Mouse (Mus musculus): ENCODE data around the gene Camk2g. TPM values are rescaled to one million over a fixed set of nuclear protein-coding genes. Genes with fewer than 3 reads are reported as not detected.

The Camk2g gene
- polyA plus RNA-seq, 1 experiment, result 42.3 TPM

DNA sequence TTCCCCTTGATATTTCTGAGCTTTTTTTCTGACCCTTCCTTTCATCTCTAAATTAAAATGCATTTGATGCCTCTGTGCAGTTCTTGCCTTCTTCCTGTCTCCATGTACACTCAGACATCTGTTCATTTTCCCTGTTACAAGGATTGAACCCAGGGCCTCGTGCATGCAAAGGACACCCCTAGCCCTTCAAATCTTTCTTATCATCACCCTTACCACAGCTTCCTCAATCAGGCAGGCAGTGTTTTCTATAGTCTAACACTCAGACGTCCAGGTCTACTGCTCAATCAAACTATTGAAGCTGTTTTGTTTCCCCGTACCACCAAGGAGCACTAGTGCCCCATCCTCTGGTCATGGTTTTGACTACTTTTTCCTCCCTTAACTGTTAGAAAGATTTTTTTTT, 40.1 kb downstream of the Camk2g start:
- DNase-seq, result no peak
- no peak for TF ChIP-seq POLR2A (IDR thresholded peaks at IDR 0.05; ENCODE audit: control insufficient read depth, extremely low read depth, insufficient read depth, low read length, poor library complexity)
- TF ChIP-seq CTCF (IDR thresholded peaks at IDR 0.05; ENCODE audit: borderline replicate concordance, control insufficient read depth, extremely low read depth, insufficient read depth, low read length, poor library complexity), result no peak
- H3K27ac ChIP-seq (ENCODE audit: control insufficient read depth, insufficient read depth, low read length), result no peak overlapping the region
- H3K27me3 ChIP-seq (ENCODE audit: control insufficient read depth, insufficient read depth, low read length), result no peaks in the 10 kb centered on the region
- H3K4me1 ChIP-seq (replicated peaks; ENCODE audit: control insufficient read depth, insufficient read depth, low read length), result no peaks in the 10 kb centered on the region
- H3K4me3 ChIP-seq (ENCODE audit: control insufficient read depth, insufficient read depth, low read length), result no peak overlapping the region
- WGBS, result 67% methylated on average over 3 of the region's 3 CpGs
- peaks cover 11% of the 10 kb centered on the region for H3K36me3 ChIP-seq (ENCODE audit: control insufficient read depth, insufficient read depth, low read length)

DNA sequence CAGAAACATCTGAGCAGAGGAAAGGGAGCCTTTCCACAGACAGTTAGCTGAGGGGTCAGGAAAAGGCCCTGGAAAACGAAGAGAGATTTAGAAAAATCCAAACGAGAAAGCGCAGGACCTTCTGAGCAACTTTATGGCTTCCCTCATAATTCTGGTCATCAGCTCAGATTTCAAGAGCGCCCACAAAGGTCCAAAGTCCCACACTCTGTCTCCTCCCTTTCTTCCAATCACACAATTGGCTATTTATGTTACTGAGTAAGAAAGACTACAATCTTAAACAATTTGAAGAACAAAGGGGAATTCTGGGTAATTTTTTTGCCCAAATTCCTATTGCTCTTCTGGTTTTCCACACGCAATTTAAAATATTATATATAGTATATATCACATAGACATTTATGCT, 43.4 kb downstream of the Camk2g start:
- TF ChIP-seq CTCF (IDR thresholded peaks at IDR 0.05; ENCODE audit: borderline replicate concordance, control insufficient read depth, extremely low read depth, insufficient read depth, low read length, poor library complexity), result no peak
- TF ChIP-seq POLR2A (IDR thresholded peaks at IDR 0.05; ENCODE audit: control insufficient read depth, extremely low read depth, insufficient read depth, low read length, poor library complexity), result no peak
- Histone ChIP-seq H3K27me3 (ENCODE audit: control insufficient read depth, insufficient read depth, low read length) (no peaks in the 10 kb centered on the region), H3K27ac (ENCODE audit: control insufficient read depth, insufficient read depth, low read length) (no peak overlapping the region), H3K36me3 (ENCODE audit: control insufficient read depth, insufficient read depth, low read length) (no peaks in the 10 kb centered on the region; the same call in 1 of the 2 replicates), H3K4me1 (replicated peaks; ENCODE audit: control insufficient read depth, insufficient read depth, low read length) (no peaks in the 10 kb centered on the region), H3K4me3 (ENCODE audit: control insufficient read depth, insufficient read depth, low read length) (no peak overlapping the region)
- 94% methylated on average over 5 of the region's 5 CpGs for WGBS
- no peak for DNase-seq

DNA sequence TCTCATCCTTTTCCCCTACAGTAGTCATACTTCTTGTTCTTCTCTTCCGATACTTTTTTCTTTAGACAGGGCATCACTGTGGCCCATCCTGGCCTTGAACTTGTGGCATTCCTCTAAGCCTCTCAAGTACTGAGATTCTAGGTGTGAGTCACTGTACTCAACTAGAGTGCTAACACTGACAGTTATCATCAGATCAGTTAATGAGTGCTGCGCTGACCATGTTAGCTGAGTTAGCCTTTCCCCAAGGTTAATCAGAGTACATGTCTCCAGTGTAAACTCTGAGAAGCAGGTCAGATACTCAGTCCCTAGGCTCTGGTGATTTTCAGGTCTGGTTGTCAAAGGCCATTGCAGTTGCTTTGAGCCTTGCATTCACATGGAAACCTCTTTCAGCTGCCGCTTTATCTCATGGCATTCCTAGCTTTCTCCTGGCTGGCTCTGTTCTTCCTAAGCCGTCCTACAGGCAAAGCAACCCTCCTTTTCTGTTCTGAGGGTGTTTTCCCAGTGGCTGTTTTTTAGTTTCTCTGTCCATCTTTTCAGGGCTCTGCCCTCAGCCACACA, 44.3 kb downstream of the Camk2g start:
- DNase-seq, result no peak

DNA sequence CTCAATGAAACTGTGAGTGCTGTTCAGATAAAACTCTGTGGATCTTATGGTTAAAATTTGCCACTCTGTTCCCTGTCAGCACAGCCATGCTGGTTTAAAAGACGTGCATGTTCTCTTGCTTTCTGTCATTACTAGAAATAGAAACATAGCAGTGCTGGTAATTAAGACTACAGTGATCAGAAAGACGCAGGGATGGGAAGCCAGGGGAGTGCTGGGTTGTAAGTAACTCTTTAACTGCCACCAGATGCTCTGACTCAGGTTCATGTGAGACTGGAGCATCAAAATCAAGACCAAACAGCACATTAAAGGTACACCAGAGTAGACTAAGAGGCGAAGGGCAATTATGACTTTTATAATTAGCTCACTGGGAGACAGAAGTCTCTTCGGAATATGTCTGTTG, 45.5 kb downstream of the Camk2g start:
- H3K27me3 ChIP-seq (ENCODE audit: control insufficient read depth, insufficient read depth, low read length), result no peaks in the 10 kb centered on the region
- DNase-seq, result no peak
- H3K4me1 ChIP-seq (replicated peaks; ENCODE audit: control insufficient read depth, insufficient read depth, low read length), result no peaks in the 10 kb centered on the region
- 92% methylated on average over 4 of the region's 4 CpGs for WGBS
- H3K36me3 ChIP-seq (ENCODE audit: control insufficient read depth, insufficient read depth, low read length), result peaks cover 8% of the 10 kb centered on the region
- H3K4me3 ChIP-seq (ENCODE audit: control insufficient read depth, insufficient read depth, low read length), result no peak overlapping the region
- H3K27ac ChIP-seq (ENCODE audit: control insufficient read depth, insufficient read depth, low read length), result no peak overlapping the region
- no peak for TF ChIP-seq CTCF (IDR thresholded peaks at IDR 0.05; ENCODE audit: borderline replicate concordance, control insufficient read depth, extremely low read depth, insufficient read depth, low read length, poor library complexity)
- TF ChIP-seq POLR2A (IDR thresholded peaks at IDR 0.05; ENCODE audit: control insufficient read depth, extremely low read depth, insufficient read depth, low read length, poor library complexity), result no peak

More for the DNA sequence above, 44.3 kb downstream of the Camk2g start:
- Histone ChIP-seq H3K27ac (ENCODE audit: control insufficient read depth, insufficient read depth, low read length) (no peak overlapping the region), H3K27me3 (ENCODE audit: control insufficient read depth, insufficient read depth, low read length) (no peaks in the 10 kb centered on the region), H3K4me3 (ENCODE audit: control insufficient read depth, insufficient read depth, low read length) (no peak overlapping the region), H3K36me3 (ENCODE audit: control insufficient read depth, insufficient read depth, low read length) (peaks cover 2% of the 10 kb centered on the region), H3K4me1 (replicated peaks; ENCODE audit: control insufficient read depth, insufficient read depth, low read length) (no peaks in the 10 kb centered on the region)
- TF ChIP-seq CTCF (IDR thresholded peaks at IDR 0.05; ENCODE audit: borderline replicate concordance, control insufficient read depth, extremely low read depth, insufficient read depth, low read length, poor library complexity), result no peak
- no peak for TF ChIP-seq POLR2A (IDR thresholded peaks at IDR 0.05; ENCODE audit: control insufficient read depth, extremely low read depth, insufficient read depth, low read length, poor library complexity)
- 98% methylated on average over 4 of the region's 4 CpGs for WGBS

DNA sequence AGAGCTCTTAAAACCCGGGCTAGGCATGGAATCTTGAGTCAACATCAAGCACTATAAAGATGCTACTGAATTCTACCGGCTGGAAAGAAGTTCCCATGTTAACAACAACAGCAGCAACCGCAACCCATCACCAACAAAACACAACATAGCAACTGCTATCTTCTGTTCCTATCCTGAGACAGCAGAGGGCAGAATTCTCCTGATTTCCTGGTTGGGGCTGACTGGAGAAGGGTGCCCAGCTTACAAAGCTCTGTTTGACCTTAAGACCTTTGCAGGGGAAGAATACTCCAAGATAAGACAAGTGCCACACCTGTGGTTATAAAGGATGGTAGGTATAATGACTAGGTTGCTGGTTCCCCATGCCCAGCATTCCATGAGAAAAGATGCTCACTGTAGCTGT, 47.0 kb downstream of the Camk2g start:
- no peaks in the 10 kb centered on the region for H3K27me3 ChIP-seq (ENCODE audit: control insufficient read depth, insufficient read depth, low read length)
- 91% methylated on average over 3 of the region's 3 CpGs for WGBS
- peaks cover 8% of the 10 kb centered on the region for H3K36me3 ChIP-seq (ENCODE audit: control insufficient read depth, insufficient read depth, low read length)
- no peaks in the 10 kb centered on the region for H3K4me1 ChIP-seq (replicated peaks; ENCODE audit: control insufficient read depth, insufficient read depth, low read length)
- DNase-seq, result no peak
- no peak overlapping the region for H3K27ac ChIP-seq (ENCODE audit: control insufficient read depth, insufficient read depth, low read length)
- no peak overlapping the region for H3K4me3 ChIP-seq (ENCODE audit: control insufficient read depth, insufficient read depth, low read length)
- TF ChIP-seq CTCF (IDR thresholded peaks at IDR 0.05; ENCODE audit: borderline replicate concordance, control insufficient read depth, extremely low read depth, insufficient read depth, low read length, poor library complexity), result no peak
- TF ChIP-seq POLR2A (IDR thresholded peaks at IDR 0.05; ENCODE audit: control insufficient read depth, extremely low read depth, insufficient read depth, low read length, poor library complexity), result no peak

DNA sequence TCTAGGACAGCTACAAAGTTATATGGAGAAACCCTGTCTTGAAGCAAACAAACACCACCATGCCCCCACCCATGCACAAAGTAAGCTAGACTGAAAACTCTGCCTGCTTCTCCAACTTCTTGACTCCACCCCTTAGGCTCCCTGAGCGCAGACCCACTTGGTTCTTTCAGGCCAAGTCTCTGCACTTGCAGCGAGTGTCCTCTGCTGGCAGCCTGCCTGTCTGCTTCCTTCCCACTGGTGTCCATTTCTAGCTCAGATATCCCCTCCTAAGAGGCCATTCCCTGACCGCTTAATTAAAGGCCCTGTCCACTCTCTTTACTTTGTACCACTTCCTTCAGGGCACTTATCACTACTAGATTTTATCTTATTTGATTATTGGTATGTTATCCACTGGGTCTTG, 50.3 kb downstream of the Camk2g start:
- WGBS, result 93% methylated on average over 3 of the region's 3 CpGs
- no peak for DNase-seq
- H3K27ac ChIP-seq (ENCODE audit: control insufficient read depth, insufficient read depth, low read length), result no peak overlapping the region
- no peak overlapping the region for H3K4me3 ChIP-seq (ENCODE audit: control insufficient read depth, insufficient read depth, low read length)
- H3K36me3 ChIP-seq (ENCODE audit: control insufficient read depth, insufficient read depth, low read length), result peaks cover 8% of the 10 kb centered on the region
- TF ChIP-seq CTCF (IDR thresholded peaks at IDR 0.05; ENCODE audit: borderline replicate concordance, control insufficient read depth, extremely low read depth, insufficient read depth, low read length, poor library complexity), result no peak
- no peak for TF ChIP-seq POLR2A (IDR thresholded peaks at IDR 0.05; ENCODE audit: control insufficient read depth, extremely low read depth, insufficient read depth, low read length, poor library complexity)
- no peaks in the 10 kb centered on the region for H3K27me3 ChIP-seq (ENCODE audit: control insufficient read depth, insufficient read depth, low read length)
- H3K4me1 ChIP-seq (replicated peaks; ENCODE audit: control insufficient read depth, insufficient read depth, low read length), result no peaks in the 10 kb centered on the region

DNA sequence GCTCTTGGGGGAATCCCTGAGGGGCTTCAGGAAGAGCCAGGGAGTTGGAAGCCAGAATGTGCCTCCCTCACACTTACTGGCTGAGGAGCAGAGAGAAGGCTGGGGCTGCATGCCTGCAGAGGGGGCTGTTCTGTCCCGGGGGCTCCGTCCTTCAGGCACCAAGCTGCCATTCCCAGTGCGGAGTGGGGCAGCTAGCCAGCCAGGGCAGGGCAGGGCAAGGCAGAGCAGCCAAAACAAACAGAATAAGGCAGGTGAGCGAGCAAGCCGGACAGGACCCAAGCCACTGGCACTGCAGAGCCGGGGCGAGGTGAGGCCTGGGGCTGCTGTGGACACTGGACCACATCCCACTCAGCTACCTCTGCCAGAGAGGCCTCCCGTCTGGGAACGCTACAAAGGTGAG, 52.6 kb downstream of the Camk2g start:
- TF ChIP-seq CTCF (IDR thresholded peaks at IDR 0.05; ENCODE audit: borderline replicate concordance, control insufficient read depth, extremely low read depth, insufficient read depth, low read length, poor library complexity) (no peak), POLR2A (IDR thresholded peaks at IDR 0.05; ENCODE audit: control insufficient read depth, extremely low read depth, insufficient read depth, low read length, poor library complexity) (no peak)
- Histone ChIP-seq H3K4me3 (ENCODE audit: control insufficient read depth, insufficient read depth, low read length) (no peak overlapping the region), H3K27ac (ENCODE audit: control insufficient read depth, insufficient read depth, low read length) (no peak overlapping the region), H3K27me3 (ENCODE audit: control insufficient read depth, insufficient read depth, low read length) (no peaks in the 10 kb centered on the region), H3K36me3 (ENCODE audit: control insufficient read depth, insufficient read depth, low read length) (peaks cover 10% of the 10 kb centered on the region), H3K4me1 (replicated peaks; ENCODE audit: control insufficient read depth, insufficient read depth, low read length) (no peaks in the 10 kb centered on the region)
- DNase-seq, result no peak
- WGBS, result 96% methylated on average over 9 of the region's 9 CpGs

Data from thymus, adult 2 months (tissue).